Mouse (Mus musculus): Measurements from ENCODE around the gene 2900011O08Rik.

DNA sequence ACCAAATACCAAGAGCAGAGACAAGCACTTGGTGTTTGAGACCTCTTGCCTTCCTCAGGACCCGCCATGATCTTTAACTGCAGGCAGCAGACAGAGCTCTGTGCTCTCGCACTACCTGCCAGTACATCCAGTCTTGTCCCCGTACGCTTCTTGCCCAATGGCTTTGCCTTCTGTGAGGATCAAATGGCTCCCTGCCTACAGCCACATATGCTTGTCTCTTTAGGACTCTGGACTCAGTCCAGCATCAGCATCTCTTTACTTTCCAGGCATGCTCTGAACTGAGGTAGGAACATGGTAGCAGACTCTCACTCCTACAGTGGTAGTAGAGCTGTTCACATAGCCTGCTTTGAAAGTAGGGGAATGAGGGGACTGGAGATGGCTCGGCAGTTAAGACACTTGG lies 134.5 kb downstream of the 2900011O08Rik start:
- TF ChIP-seq CTCF (IDR thresholded peaks at IDR 0.05; ENCODE audit: low read depth, low read length) (no peak), POLR2A (IDR thresholded peaks at IDR 0.05; ENCODE audit: borderline replicate concordance, low read depth, low read length) (no peak)

All from bone marrow macrophage, adult 2 months (primary cell).